Mouse (Mus musculus) thymus, adult 18-20 months (tissue): ENCODE measurements around the gene Nup98.

ENCODE experiments used
- DNase-seq, 2 experiments: peaks; one replicate each; pipeline ENCODE4 v3.0.0; 2022; ENCODE audit warnings: mixed read lengths in 2 of 2

The Nup98 gene

GRCm38 (mm10) chr7:102116579-102117331 is 93.2 kb downstream of the Nup98 start, which contains the start of gene Chrna10:
TSS of gene Chrna10 (minus strand) at chr7:102116828.
- no peak for DNase-seq

GRCm38 (mm10) chr7:102113151-102113729 is 96.7 kb downstream of the Nup98 start:
- no peak for DNase-seq

- no peak for DNase-seq
Measured at GRCm38 (mm10) chr7:102109746-102110145, 100.2 kb downstream of the Nup98 start.

- DNase-seq, result no peak
Measured at GRCm38 (mm10) chr7:102109171-102109570, 100.8 kb downstream of the Nup98 start, which contains the start of gene Art5. TSS of gene Art5 (minus strand) at chr7:102109489.

GRCm38 (mm10) chr7:102108206-102108605 is 101.8 kb downstream of the Nup98 start:
- no peak for DNase-seq

GRCm38 (mm10) chr7:102106700-102107141 is 103.3 kb downstream of the Nup98 start:
- DNase-seq, result peak; percentile 25 to 54

GRCm38 (mm10) chr7:102104126-102104525 is 105.8 kb downstream of the Nup98 start:
- DNase-seq, result no peak

GRCm38 (mm10) chr7:102103555-102103954 is 106.4 kb downstream of the Nup98 start:
- no peak for DNase-seq

- no peak for DNase-seq
Measured at GRCm38 (mm10) chr7:102102696-102103095, 107.3 kb downstream of the Nup98 start.

- no peak for DNase-seq
Measured at GRCm38 (mm10) chr7:102102241-102102640, 107.7 kb downstream of the Nup98 start.

GRCm38 (mm10) chr7:102101487-102101886 is 108.5 kb downstream of the Nup98 start, which contains the start of gene Art1:
TSS of gene Art1 (plus strand) at chr7:102101743.
- DNase-seq, result no peak

GRCm38 (mm10) chr7:102100868-102101267 is 109.1 kb downstream of the Nup98 start:
- DNase-seq, result no peak

- DNase-seq, result peak; percentile 33 to 35
Measured at GRCm38 (mm10) chr7:102099760-102100661, 110.0 kb downstream of the Nup98 start.

- no peak for DNase-seq
Measured at GRCm38 (mm10) chr7:102087336-102087735, 122.6 kb downstream of the Nup98 start.

- no peak for DNase-seq
Measured at GRCm38 (mm10) chr7:102084041-102084696, 125.8 kb downstream of the Nup98 start.

- DNase-seq, result no peak
Measured at GRCm38 (mm10) chr7:102082816-102083215, 127.2 kb downstream of the Nup98 start, which contains the start of gene Trpc2. TSS of gene Trpc2 (plus strand) at chr7:102083116.

GRCm38 (mm10) chr7:102081784-102082183 is 128.2 kb downstream of the Nup98 start:
- DNase-seq, result no peak

GRCm38 (mm10) chr7:102080311-102080710 is 129.7 kb downstream of the Nup98 start:
- no peak for DNase-seq

- DNase-seq, result no peak
Measured at GRCm38 (mm10) chr7:102078517-102078916, 131.5 kb downstream of the Nup98 start.

- no peak for DNase-seq
Measured at GRCm38 (mm10) chr7:102076714-102077296, 133.2 kb downstream of the Nup98 start.
